Mouse (Mus musculus): ENCODE results near the gene Trim16. TPM values are rescaled to one million over a fixed set of nuclear protein-coding genes. Genes with fewer than 3 reads are reported as not detected.

Trim16 gene
- polyA plus RNA-seq, 1 experiment, result 11.8 TPM

- peak; percentile 74 for DNase-seq (ENCODE audit: low read depth, low spot score)
- WGBS, result 1% methylated on average over 55 of the region's 55 CpGs
Observed at GRCm38 (mm10) chr11:62879220-62880048, 59.4 kb downstream of the Trim16 start, which contains the start of gene Tvp23b. Gene Tvp23b (plus strand): TSS chr11:62879455.

- 94% methylated on average over 8 of the region's 8 CpGs for WGBS
- no peak for DNase-seq (ENCODE audit: low read depth, low spot score)
Observed at GRCm38 (mm10) chr11:62883407-62883806, 63.4 kb downstream of the Trim16 start.

- 67% methylated on average over 5 of the region's 5 CpGs for WGBS
- DNase-seq (ENCODE audit: low read depth, low spot score), result no peak
Observed at GRCm38 (mm10) chr11:62885323-62885722, 65.3 kb downstream of the Trim16 start.

GRCm38 (mm10) chr11:62890796-62891195 lies 70.8 kb downstream of the Trim16 start:
- WGBS, result 88% methylated on average over 4 of the region's 4 CpGs
- no peak for DNase-seq (ENCODE audit: low read depth, low spot score)

- WGBS, result 85% methylated on average over 11 of the region's 11 CpGs
- DNase-seq (ENCODE audit: low read depth, low spot score), result no peak
Observed at GRCm38 (mm10) chr11:62891763-62892162, 71.7 kb downstream of the Trim16 start.

Other genes starting within 250 kb of the Trim16 start
- gene Trpv2, start 245.7 kb upstream of the Trim16 start, polyA plus RNA-seq (2012; rRNA removed), result 8.7 and 9.0 TPM in 2 replicates
- gene Lrrc75a, start 171.7 kb upstream of the Trim16 start, polyA plus RNA-seq (2012; rRNA removed), result 72.9 and 87.9 TPM in 2 replicates
- 36.1 and 46.8 TPM in 2 replicates for gene Mmgt2, start 171.6 kb upstream of the Trim16 start, polyA plus RNA-seq (2012; rRNA removed)
- 0.78 and 1.3 TPM in 2 replicates for gene Zfp287, start 88.3 kb upstream of the Trim16 start, polyA plus RNA-seq (2012; rRNA removed)
- gene Gm10428, start 67.1 kb upstream of the Trim16 start, polyA plus RNA-seq (2012; rRNA removed), result not detected in 2 replicates
- gene Zfp286, start 30.8 kb upstream of the Trim16 start, polyA plus RNA-seq (2012; rRNA removed), result 0.19 and 0.56 TPM in 2 replicates
- 0.25 and 0.26 TPM in 2 replicates for gene Fbxw10, start 26.8 kb downstream of the Trim16 start, polyA plus RNA-seq (2012; rRNA removed)
- 18.5 and 19.1 TPM in 2 replicates for gene Tvp23b, start 59.2 kb downstream of the Trim16 start, polyA plus RNA-seq (2012; rRNA removed)
- not detected in 2 replicates for gene Cdrt4, start 131.0 kb downstream of the Trim16 start, polyA plus RNA-seq (2012; rRNA removed)
- not detected in 2 replicates for gene Tekt3, start 241.4 kb downstream of the Trim16 start, polyA plus RNA-seq (2012; rRNA removed)